Comparison of ENCODE assay signal across 32 mouse cellular contexts in the genomic region with DNA sequence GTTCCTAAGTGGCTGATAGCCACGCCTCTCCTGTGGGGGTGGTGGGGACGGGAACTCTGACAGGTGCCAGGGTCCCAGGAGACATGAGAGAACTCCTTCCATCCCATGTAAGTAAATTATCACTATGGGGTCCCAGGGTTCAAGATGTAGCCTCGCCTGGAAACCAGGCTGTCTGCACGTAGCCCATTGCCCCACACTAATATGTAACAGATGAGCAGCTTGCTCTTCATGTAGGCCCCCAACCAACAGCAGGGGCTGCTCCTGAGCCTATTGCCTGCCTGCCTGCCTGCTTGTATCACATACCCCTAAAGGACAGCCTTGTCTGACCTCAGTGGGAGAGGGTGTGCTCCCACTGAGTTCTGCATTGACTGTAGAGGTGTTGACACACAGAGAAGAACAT.
DNase-seq lines count a peak whose midpoint lies in the region; ATAC-seq and TF ChIP-seq lines count a peak whose summit lies in the region.
"Had no signal": no experiment of that assay in that cellular context is flagged by ENCODE, and none has a peak within 500 bp of the region (broad histone marks: within the 10 kb centered on the region; RNA-seq: fewer than 3 reads in every experiment).

No protein-coding gene starts in this region.

- ATAC-seq in midbrain, embryonic 12.5 days (ENCODE audit: low FRiP score, low read depth): 0 out of 2 replicates have a peak, but pooled peaks have one; percentile 16
- no peak for ATAC-seq in midbrain, postnatal 0 days (ENCODE audit: low FRiP score)
- peak; percentile 70; the same call in 1 of the 2 replicates for ATAC-seq in embryonic facial prominence, embryonic 11.5 days (replicated peaks; ENCODE audit: insufficient number of reproducible peaks, low FRiP score, low TSS enrichment, low read depth)
- no peak for ATAC-seq in kidney, embryonic 15.5 days (replicated peaks; ENCODE audit: low FRiP score)
- no peak for ATAC-seq in CD4-positive, CD25-positive, alpha-beta regulatory T cell, adult 4 months
- ATAC-seq: activated CD4-positive, CD25-positive, alpha-beta regulatory T cell, adult 4 months; hindbrain, postnatal 0 days; intestine, embryonic 15.5 days had no signal

- no peaks in the 10 kb centered on the region for H3K9me3 ChIP-seq in midbrain, embryonic 12.5 days
- H3K9me3 ChIP-seq in midbrain, postnatal 0 days (ENCODE audit: low read length): no peaks in the 10 kb centered on the region
- H3K9me3 ChIP-seq in embryonic facial prominence, embryonic 11.5 days (replicated peaks; ENCODE audit: control insufficient read depth, low read length): no peaks in the 10 kb centered on the region
- H3K9me3 ChIP-seq in limb, embryonic 10.5 days (replicated peaks): no peaks in the 10 kb centered on the region
- H3K9me3 ChIP-seq in kidney, embryonic 15.5 days (replicated peaks): no peaks in the 10 kb centered on the region
- H3K9me3 ChIP-seq: forebrain, embryonic 10.5 days; forebrain, embryonic 15.5 days; intestine, embryonic 15.5 days; lung, embryonic 15.5 days; midbrain, embryonic 13.5 days had no signal

- no peak overlapping the region for H3K4me2 ChIP-seq in midbrain, embryonic 12.5 days (replicated peaks)
- H3K4me2 ChIP-seq in midbrain, postnatal 0 days (ENCODE audit: low read depth, low read length, poor library complexity, severe bottlenecking): no peak overlapping the region
- H3K4me2 ChIP-seq in embryonic facial prominence, embryonic 11.5 days (ENCODE audit: low read depth, low read length): no peak overlapping the region
- H3K4me2 ChIP-seq in kidney, embryonic 15.5 days: no peak overlapping the region
- H3K4me2 ChIP-seq: forebrain, embryonic 15.5 days; heart, embryonic 11.5 days; intestine, embryonic 15.5 days; liver, embryonic 11.5 days; lung, embryonic 15.5 days; midbrain, embryonic 13.5 days had no signal

- TF ChIP-seq CTCF in midbrain, postnatal 0 days (IDR thresholded peaks at IDR 0.05): no peak

- no peak overlapping the region for H3K9ac ChIP-seq in midbrain, embryonic 12.5 days (replicated peaks)
- H3K9ac ChIP-seq in midbrain, postnatal 0 days (replicated peaks; ENCODE audit: low read length, poor library complexity, severe bottlenecking): no peak overlapping the region
- no peak overlapping the region for H3K9ac ChIP-seq in embryonic facial prominence, embryonic 11.5 days (replicated peaks; ENCODE audit: low read length)
- H3K9ac ChIP-seq in kidney, embryonic 15.5 days: no peak overlapping the region
- H3K9ac ChIP-seq: forebrain, embryonic 15.5 days; intestine, embryonic 15.5 days; lung, embryonic 15.5 days; midbrain, embryonic 13.5 days had no signal

- no peaks in the 10 kb centered on the region for H3K27me3 ChIP-seq in midbrain, embryonic 12.5 days
- no peaks in the 10 kb centered on the region for H3K27me3 ChIP-seq in midbrain, postnatal 0 days (ENCODE audit: insufficient read depth, low read length)
- H3K27me3 ChIP-seq in embryonic facial prominence, embryonic 11.5 days (ENCODE audit: control insufficient read depth, insufficient read depth, low read length): no peaks in the 10 kb centered on the region
- H3K27me3 ChIP-seq in limb, embryonic 10.5 days (ENCODE audit: low read depth, poor library complexity, severe bottlenecking): no peaks in the 10 kb centered on the region
- no peaks in the 10 kb centered on the region for H3K27me3 ChIP-seq in kidney, embryonic 15.5 days
- H3K27me3 ChIP-seq: CH12.LX; forebrain, embryonic 15.5 days; intestine, embryonic 15.5 days; lung, embryonic 15.5 days; midbrain, embryonic 13.5 days had no signal

- WGBS in midbrain, embryonic 12.5 days: 40% methylated on average over 4 of the region's 4 CpGs
- WGBS in midbrain, postnatal 0 days: 41% methylated on average over 4 of the region's 4 CpGs
- 19% methylated on average over 4 of the region's 4 CpGs for WGBS in embryonic facial prominence, embryonic 11.5 days
- WGBS in limb, embryonic 10.5 days: 13% methylated on average over 4 of the region's 4 CpGs
- 26% methylated on average over 4 of the region's 4 CpGs for WGBS in kidney, embryonic 15.5 days

- no peaks in the 10 kb centered on the region for H3K4me1 ChIP-seq in midbrain, embryonic 12.5 days
- no peaks in the 10 kb centered on the region for H3K4me1 ChIP-seq in midbrain, postnatal 0 days (ENCODE audit: insufficient read depth, low read length)
- H3K4me1 ChIP-seq in embryonic facial prominence, embryonic 11.5 days (ENCODE audit: control insufficient read depth, insufficient read depth, low read length): no peaks in the 10 kb centered on the region
- H3K4me1 ChIP-seq in limb, embryonic 10.5 days: peaks cover 10% of the 10 kb centered on the region
- no peaks in the 10 kb centered on the region for H3K4me1 ChIP-seq in kidney, embryonic 15.5 days
- H3K4me1 ChIP-seq: forebrain, embryonic 10.5 days; forebrain, embryonic 15.5 days; intestine, embryonic 15.5 days; lung, embryonic 15.5 days; midbrain, embryonic 13.5 days had no signal

- no peak overlapping the region for H3K4me3 ChIP-seq in midbrain, embryonic 12.5 days
- H3K4me3 ChIP-seq in midbrain, postnatal 0 days (ENCODE audit: low read depth, low read length): no peak overlapping the region
- H3K4me3 ChIP-seq in embryonic facial prominence, embryonic 11.5 days (ENCODE audit: low read depth, low read length): no peak overlapping the region
- no peak overlapping the region for H3K4me3 ChIP-seq in limb, embryonic 10.5 days
- H3K4me3 ChIP-seq in kidney, embryonic 15.5 days (replicated peaks): no peak overlapping the region
- H3K4me3 ChIP-seq: forebrain, embryonic 10.5 days; forebrain, embryonic 15.5 days; gastrocnemius, adult 2 months; intestine, embryonic 15.5 days; lung, embryonic 15.5 days; midbrain, embryonic 13.5 days had no signal

- no peak for DNase-seq in midbrain, postnatal 0 days (ENCODE audit: low spot score)
- peak; percentile 56 for DNase-seq in embryonic facial prominence, embryonic 11.5 days (ENCODE audit: low spot score)
- peak; percentile 51 for DNase-seq in limb, embryonic 10.5 days (ENCODE audit: low spot score)
- DNase-seq in right cerebral cortex, adult 18-20 months: no peak
- DNase-seq: adrenal gland, adult 8-10 months; B cell, adult 2 months; cerebellum, adult 2 months; cerebellum, postnatal 25 days; gastrocnemius, adult 2 months; gastrocnemius, postnatal 36 days; heart, adult 18-20 months; heart, postnatal 4 days; kidney, postnatal 25 days; layer of hippocampus, postnatal 36 days; left cerebral cortex, postnatal 4 days; right cerebral cortex, postnatal 4 days; thymus, adult 18-20 months; thymus, postnatal 25 days had no signal

- H3K27ac ChIP-seq in midbrain, embryonic 12.5 days (replicated peaks): no peak overlapping the region
- no peak overlapping the region for H3K27ac ChIP-seq in midbrain, postnatal 0 days (ENCODE audit: low read depth, low read length)
- H3K27ac ChIP-seq in embryonic facial prominence, embryonic 11.5 days (replicated peaks; ENCODE audit: low read depth, low read length): no peak overlapping the region
- 0 out of 2 replicates have a peak overlapping the region, but pooled peaks have one; percentile 58 for H3K27ac ChIP-seq in limb, embryonic 10.5 days
- no peak overlapping the region for H3K27ac ChIP-seq in kidney, embryonic 15.5 days
- H3K27ac ChIP-seq: forebrain, embryonic 10.5 days; forebrain, embryonic 15.5 days; gastrocnemius, adult 2 months; hindbrain, postnatal 0 days; intestine, embryonic 15.5 days; lung, embryonic 15.5 days; midbrain, embryonic 13.5 days; stomach, postnatal 0 days had no signal

- H3K36me3 ChIP-seq in midbrain, embryonic 12.5 days: no peaks in the 10 kb centered on the region
- H3K36me3 ChIP-seq in midbrain, postnatal 0 days (ENCODE audit: insufficient read depth, low read length): no peaks in the 10 kb centered on the region
- no peaks in the 10 kb centered on the region for H3K36me3 ChIP-seq in embryonic facial prominence, embryonic 11.5 days (replicated peaks; ENCODE audit: control insufficient read depth, insufficient read depth, low read depth, low read length)
- no peaks in the 10 kb centered on the region for H3K36me3 ChIP-seq in limb, embryonic 10.5 days
- no peaks in the 10 kb centered on the region for H3K36me3 ChIP-seq in kidney, embryonic 15.5 days
- H3K36me3 ChIP-seq: forebrain, embryonic 10.5 days; forebrain, embryonic 15.5 days; intestine, embryonic 15.5 days; lung, embryonic 15.5 days; midbrain, embryonic 13.5 days had no signal

Comparison
In these comparisons a context has a peak if more than half of its experiments do, and no peak if none do; other contexts are left out.
1. ATAC-seq: peak in midbrain, embryonic 12.5 days (single experiment) and embryonic facial prominence, embryonic 11.5 days (single experiment); none in midbrain, postnatal 0 days (single experiment), kidney, embryonic 15.5 days (single experiment) and CD4-positive, CD25-positive, alpha-beta regulatory T cell, adult 4 months (single experiment).
2. DNase-seq: peak in embryonic facial prominence, embryonic 11.5 days (single experiment) and limb, embryonic 10.5 days (single experiment); none in midbrain, postnatal 0 days (single experiment) and right cerebral cortex, adult 18-20 months (single experiment).